Mouse (Mus musculus) liver, embryonic 14.5 days (tissue): ENCODE measurements at regions not wholly inside any gene's neighbourhood (a gene's known extent, or its start where the extent isn't known, plus 50 kb on each side); places are given as distances from the start of the nearest gene placed in this dataset.

Experiments used
- CTCF ChIP-seq: IDR thresholded peaks from 2 replicates; pipeline ENCODE4 v1.5.1; 2016; ENCODE audit warnings: antibody characterized with exemption, low read depth, control low read depth
- EP300 ChIP-seq: IDR thresholded peaks from 2 replicates; pipeline ENCODE4 v1.6.1; 2016; ENCODE audit warnings: antibody characterized with exemption, low read depth

DNA sequence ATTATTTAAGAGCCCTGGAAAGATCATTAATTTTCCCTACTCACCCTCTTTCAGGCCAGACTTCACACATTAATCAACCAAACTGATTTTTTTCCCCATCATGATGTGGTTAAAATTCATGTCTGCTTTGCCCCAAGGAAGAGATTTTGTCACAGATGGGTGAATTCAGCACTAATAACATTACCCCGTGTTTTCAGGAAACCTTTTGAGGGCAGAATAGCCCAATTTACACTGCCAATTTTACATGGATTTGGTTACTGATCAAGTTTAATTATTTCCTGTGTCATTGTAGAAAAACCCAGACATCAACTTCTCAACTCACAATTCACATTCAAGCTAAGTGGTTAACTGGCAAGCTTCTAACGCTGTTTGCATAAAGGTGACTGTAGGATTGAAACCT, 233.4 kb downstream of the Hdgfl1 start:
- TF ChIP-seq EP300: no peak
- TF ChIP-seq CTCF: no peak
